Mouse (Mus musculus) liver, embryonic 14.5 days (tissue): Measurements from ENCODE around the gene Fermt2.

Source experiments
- CTCF ChIP-seq: IDR thresholded peaks from 2 replicates; pipeline ENCODE4 v1.5.1; 2016; ENCODE audit warnings: antibody characterized with exemption, low read depth, control low read depth
- EP300 ChIP-seq: IDR thresholded peaks from 2 replicates; pipeline ENCODE4 v1.6.1; 2016; ENCODE audit warnings: antibody characterized with exemption, low read depth

GRCm38 (mm10) chr14:45452148-45452547 is 77.8 kb downstream of the Fermt2 start:
- TF ChIP-seq CTCF (no peak), EP300 (no peak)
